Mouse (Mus musculus): ENCODE data around the gene Samd8. TPM values are rescaled to one million over a fixed set of nuclear protein-coding genes. Genes with fewer than 3 reads are reported as not detected.
A peak's percentile ranks its signal among the peaks of the same experiment; 100 is the strongest.

Samd8 gene
- total RNA-seq, 2 experiments from 2014 or later = 75.1 to 79.7 TPM

GRCm38 (mm10) chr14:21820880-21821505 is 70.7 kb downstream of the Samd8 start:
- intact Hi-C loops (cut with DNase I) = no loop called here
- TF ChIP-seq CTCF (IDR thresholded peaks at IDR 0.05) = no peak
- Histone ChIP-seq H3K27ac (no peak overlapping the region), H3K4me3 (no peak overlapping the region)
- DNase-seq (ENCODE audit: extremely low spot score in 1 of 2, low spot score in 2 of 2) = no peak

GRCm38 (mm10) chr14:21822307-21822706 is 72.0 kb downstream of the Samd8 start:
- Histone ChIP-seq H3K4me3 (no peak overlapping the region), H3K27ac (no peak overlapping the region)
- TF ChIP-seq CTCF (IDR thresholded peaks at IDR 0.05) = no peak; the same call in 1 of the 2 replicates
- intact Hi-C loops (cut with DNase I) = no loop called here
- no peak for DNase-seq (ENCODE audit: extremely low spot score in 1 of 2, low spot score in 2 of 2)

GRCm38 (mm10) chr14:21822795-21823374 is 72.6 kb downstream of the Samd8 start:
- no peak overlapping the region for H3K4me3 ChIP-seq
- DNase-seq (ENCODE audit: extremely low spot score in 1 of 2, low spot score in 2 of 2) = peak; percentile 59 to 71
- no peak for TF ChIP-seq CTCF (IDR thresholded peaks at IDR 0.05)
- H3K27ac ChIP-seq = peak overlapping the region; percentile 78
- intact Hi-C loops (cut with DNase I) = no loop called here

DNA sequence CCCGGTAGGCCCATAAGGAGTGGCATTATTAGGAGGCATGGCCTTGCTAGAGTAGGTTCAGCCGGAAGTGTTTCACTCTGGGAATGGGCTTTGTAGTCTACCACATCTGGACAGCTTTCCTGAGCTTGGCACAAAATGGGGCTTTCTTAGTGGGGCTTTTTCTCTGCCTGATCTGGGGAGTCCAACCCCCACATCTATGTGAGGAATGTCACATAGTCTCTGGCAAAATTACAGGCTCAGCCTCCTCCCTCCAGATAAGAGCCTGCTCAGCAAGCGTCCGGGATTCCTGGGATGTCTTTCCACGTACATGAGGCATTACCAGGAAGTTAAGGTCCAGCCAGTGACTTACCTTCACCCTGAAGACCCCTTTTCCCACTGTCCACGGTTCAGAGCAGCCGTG is 73.6 kb downstream of the Samd8 start:
- intact Hi-C loops (cut with DNase I) = no loop called here
- H3K4me3 ChIP-seq = no peak overlapping the region
- H3K27ac ChIP-seq = no peak overlapping the region
- DNase-seq (ENCODE audit: extremely low spot score in 1 of 2, low spot score in 2 of 2) = no peak
- TF ChIP-seq CTCF (IDR thresholded peaks at IDR 0.05) = no peak

DNA sequence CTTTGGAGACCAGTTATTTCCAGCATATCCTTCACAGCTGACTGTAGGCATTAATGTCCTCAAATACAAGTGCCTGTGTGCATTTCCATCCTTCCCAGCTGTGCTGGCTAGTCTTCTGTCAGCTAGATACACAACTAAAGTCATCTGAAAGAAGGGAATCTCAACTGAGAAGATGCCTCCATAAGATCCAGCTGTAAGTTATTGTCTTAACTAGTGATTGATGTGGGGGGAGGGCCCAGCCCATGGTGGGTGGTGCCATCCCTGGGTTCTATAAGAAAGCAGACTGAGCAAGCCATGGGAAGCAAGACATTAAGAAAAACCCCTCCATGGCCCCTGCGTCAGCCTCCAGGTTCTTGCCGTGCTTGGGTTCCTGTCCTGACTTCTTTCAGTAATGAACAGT is 74.6 kb downstream of the Samd8 start, which contains the start of gene Vdac2:
Vdac2 (plus strand) TSS at position 301 of the 400 bp plus-strand sequence.
- intact Hi-C loops (cut with DNase I) = loop anchor here (5.0 kb wide), 1 partner anchor 73 kb away; the partner anchor contains the start of genes Dusp13 and Samd8

GRCm38 (mm10) chr14:21825786-21826491 is 75.6 kb downstream of the Samd8 start:
- intact Hi-C loops (cut with DNase I) = loop anchor here (5.0 kb wide), 1 partner anchor 74 kb away; the partner anchor contains the start of genes Dusp13 and Samd8
- no peak for TF ChIP-seq CTCF (IDR thresholded peaks at IDR 0.05)
- no peak overlapping the region for H3K4me3 ChIP-seq
- H3K27ac ChIP-seq = no peak overlapping the region
- no peak for DNase-seq (ENCODE audit: extremely low spot score in 1 of 2, low spot score in 2 of 2)

More for the DNA sequence above, 74.6 kb downstream of the Samd8 start, which contains the start of gene Vdac2:
- TF ChIP-seq CTCF (IDR thresholded peaks at IDR 0.05) = no peak
- no peak for DNase-seq (ENCODE audit: extremely low spot score in 1 of 2, low spot score in 2 of 2)
- Histone ChIP-seq H3K4me3 (no peak within 1 kb of the TSS), H3K27ac (no peak within 1 kb of the TSS)

- TF ChIP-seq CTCF (IDR thresholded peaks at IDR 0.05) = no peak; the same call in 1 of the 2 replicates
- Histone ChIP-seq H3K27ac (peak overlapping the region; percentile 100), H3K4me3 (peak overlapping the region; percentile 82)
- intact Hi-C loops (cut with DNase I) = loop anchor here (1.0 to 5.0 kb wide), 2 partner anchors 17 to 694 kb away; partner anchors contain the start of gene Comtd1
- peak; percentile 96 for DNase-seq (ENCODE audit: extremely low spot score in 1 of 2, low spot score in 2 of 2)
These were observed 80.8 kb downstream of the Samd8 start for GRCm38 (mm10) chr14:21830876-21831767.

GRCm38 (mm10) chr14:21831830-21832403 is 81.6 kb downstream of the Samd8 start:
- no peak for TF ChIP-seq CTCF (IDR thresholded peaks at IDR 0.05)
- H3K4me3 ChIP-seq = peak overlapping the region; percentile 82

DNA sequence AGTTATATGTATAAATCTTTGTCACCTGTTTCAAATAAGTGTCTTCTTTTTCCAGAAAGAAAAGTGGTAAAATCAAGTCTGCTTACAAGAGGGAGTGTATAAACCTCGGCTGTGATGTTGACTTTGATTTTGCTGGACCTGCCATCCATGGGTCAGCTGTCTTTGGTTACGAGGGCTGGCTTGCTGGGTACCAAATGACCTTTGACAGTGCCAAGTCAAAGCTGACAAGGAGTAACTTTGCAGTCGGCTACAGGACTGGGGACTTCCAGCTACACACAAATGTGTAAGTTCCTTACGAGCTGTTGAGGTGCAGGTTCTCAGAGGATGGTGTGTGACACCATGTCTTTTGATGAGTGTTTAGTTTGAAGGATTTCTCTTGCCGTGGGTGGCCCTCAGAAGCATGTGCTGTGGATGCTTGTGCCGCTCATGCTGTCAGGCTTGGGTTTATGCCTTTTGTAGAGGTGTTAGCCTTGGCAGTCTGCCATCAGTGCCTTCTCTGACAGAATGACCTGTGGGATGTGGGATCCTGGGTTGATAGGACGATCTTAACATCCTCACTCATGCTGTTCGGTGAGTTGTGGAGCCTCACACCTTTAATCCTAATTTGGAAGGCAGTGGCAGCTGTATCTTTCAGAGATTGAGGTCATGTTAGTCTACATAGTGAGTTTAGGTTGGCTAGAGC is 88.1 kb downstream of the Samd8 start:
- intact Hi-C loops (cut with DNase I) = no loop called here
- no peak for TF ChIP-seq CTCF (IDR thresholded peaks at IDR 0.05)
- Histone ChIP-seq H3K27ac (no peak overlapping the region), H3K4me3 (no peak overlapping the region)
- DNase-seq (ENCODE audit: extremely low spot score in 1 of 2, low spot score in 2 of 2) = no peak

More at GRCm38 (mm10) chr14:21831830-21832403, 81.6 kb downstream of the Samd8 start:
- H3K27ac ChIP-seq = peak overlapping the region; percentile 100
- no peak for DNase-seq (ENCODE audit: extremely low spot score in 1 of 2, low spot score in 2 of 2)
- intact Hi-C loops (cut with DNase I) = loop anchor here (1.0 to 5.0 kb wide), 2 partner anchors 16 to 695 kb away; partner anchors contain the start of gene Comtd1
